Mouse (Mus musculus) forebrain, postnatal 0 days (tissue): ENCODE data around the gene Grik3. TPM values are rescaled to one million over a fixed set of nuclear protein-coding genes. Genes with fewer than 3 reads are reported as not detected.

Source experiments
- ATAC-seq: fragments of 200-750 bp; cut with Nextera tagmentation; 2 replicates; pipeline ENCODE4 v1.8.0; 2017; ENCODE audit warnings: mild to moderate bottlenecking, moderate library complexity
- DNase-seq: peaks from one replicate; pipeline ENCODE4 v3.0.0-alpha.2; 2015
- H3K27ac ChIP-seq: fragments of 300-500 bp; sonication (generic); 2 replicates; pipeline ENCODE4 v1.5.1; 2014; ENCODE audit warnings: low read depth, mild to moderate bottlenecking, antibody characterized with exemption, low read length, moderate library complexity, mixed read lengths
- H3K27me3 ChIP-seq: fragments of 300-500 bp; sonication (generic); 2 replicates; pipeline ENCODE4 v1.6.1; 2014; ENCODE audit warnings: mild to moderate bottlenecking, low read length, mixed read lengths; ENCODE audit not compliant: insufficient read depth
- H3K36me3 ChIP-seq: fragments of 300-500 bp; sonication (generic); 2 replicates; pipeline ENCODE4 v1.6.1; 2014; ENCODE audit warnings: mild to moderate bottlenecking, moderate library complexity; ENCODE audit not compliant: insufficient read depth
- H3K4me1 ChIP-seq: fragments of 300-500 bp; sonication (generic); 2 replicates; pipeline ENCODE4 v1.6.1; 2014; ENCODE audit warnings: antibody characterized with exemption; ENCODE audit not compliant: insufficient read depth
- H3K4me2 ChIP-seq: fragments of 300-500 bp; sonication (generic); 2 replicates; pipeline ENCODE4 v1.6.1; 2014; ENCODE audit warnings: low read depth, mild to moderate bottlenecking, moderate library complexity
- H3K4me3 ChIP-seq: fragments of 300-500 bp; sonication (generic); 2 replicates; pipeline ENCODE4 v1.5.1; 2014; ENCODE audit warnings: low read depth, low read length, mixed read lengths
- H3K9ac ChIP-seq: fragments of 300-500 bp; sonication (generic); 2 replicates; pipeline ENCODE4 v1.6.1; 2014; ENCODE audit warnings: mild to moderate bottlenecking
- H3K9me3 ChIP-seq: fragments of 300-500 bp; sonication (generic); 2 replicates; pipeline ENCODE4 v1.6.1; 2016; ENCODE audit warnings: low read length
- CTCF ChIP-seq: sonication (generic); IDR thresholded peaks from 2 replicates; pipeline ENCODE4 v1.5.1; 2016; ENCODE audit warnings: antibody characterized with exemption, control low read depth, low read depth
- WGBS: fragments of 180-500 bp; shearing (Covaris S2); extraction: QIAGEN DNeasy Blood & Tissue Kit; methylation state at CpG from one replicate; pipeline ENCODE4 v1.1.7; 2014; 5-methylcytosine and 5-hydroxymethylcytosine counted together
- polyA plus RNA-seq: library from polyadenylated mRNA; unstranded; fragments of >200 nt; fragmentation: Nextera tagmentation; extraction: Ambion mirVana; gene quantifications from 2 replicates; pipeline ENCODE4 v1.2.1, GENCODE M21; 2015
- total RNA-seq: library from RNA; depleted of rRNA; stranded (reverse); fragments of >200 nt; gene quantifications from 2 replicates; pipeline ENCODE4 v1.2.3, GENCODE M21; 2014

The Grik3 gene
- total and polyA plus RNA-seq, 2 experiments from 2014 or later = 4.3 to 23.1 TPM

DNA sequence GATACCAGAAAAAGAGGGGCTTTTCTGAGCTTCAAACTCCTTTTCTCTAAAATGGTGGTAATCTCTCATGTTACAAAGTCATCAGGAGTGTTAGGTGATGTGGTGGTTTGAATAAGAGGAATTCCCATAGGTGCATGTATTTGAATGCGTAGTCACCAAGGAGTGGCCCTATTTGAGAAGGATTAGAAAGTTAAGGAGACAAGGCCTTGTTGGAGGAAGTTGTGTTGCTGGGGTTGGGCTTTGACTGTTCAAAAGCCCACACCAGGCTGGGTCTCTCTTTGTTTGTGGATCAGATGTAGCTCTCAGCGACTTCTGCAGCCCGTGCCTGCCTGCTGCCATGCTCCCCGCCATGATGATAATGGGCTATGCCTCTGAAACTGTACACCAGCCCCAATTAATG is 34.8 kb downstream of the Grik3 start:
- ATAC-seq (no peak), DNase-seq (no peak)
- Histone ChIP-seq H3K9ac (no peak overlapping the region), H3K27me3 (no peaks in the 10 kb centered on the region), H3K4me1 (no peaks in the 10 kb centered on the region), H3K9me3 (no peaks in the 10 kb centered on the region), H3K27ac (no peak overlapping the region), H3K4me2 (no peak overlapping the region), H3K4me3 (no peak overlapping the region), H3K36me3 (no peaks in the 10 kb centered on the region)
- 62% methylated on average over 4 of the region's 4 CpGs for WGBS
- no peak for TF ChIP-seq CTCF

DNA sequence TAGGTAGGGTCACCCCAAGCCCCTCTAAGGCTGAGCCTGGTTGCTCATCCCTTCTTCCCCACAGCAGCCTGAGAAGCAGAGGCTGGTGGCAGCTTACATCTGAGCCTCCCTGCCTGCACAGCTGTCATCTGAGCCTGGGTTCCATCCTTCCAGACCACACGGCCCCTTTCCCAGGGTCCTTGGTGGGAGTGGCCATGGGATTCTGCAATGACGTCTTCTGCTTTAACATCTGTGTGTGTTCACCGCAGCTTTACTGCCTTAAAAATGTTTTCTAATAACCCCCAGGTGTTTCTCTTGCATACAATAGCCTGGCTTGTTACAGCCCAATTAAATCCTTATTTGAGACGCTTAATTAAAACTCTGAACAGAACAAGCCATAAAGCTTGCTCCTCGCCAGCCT is 35.9 kb downstream of the Grik3 start:
- 23% methylated on average over 5 of the region's 5 CpGs for WGBS
- Histone ChIP-seq H3K9me3 (no peaks in the 10 kb centered on the region), H3K4me3 (no peak overlapping the region)

DNA sequence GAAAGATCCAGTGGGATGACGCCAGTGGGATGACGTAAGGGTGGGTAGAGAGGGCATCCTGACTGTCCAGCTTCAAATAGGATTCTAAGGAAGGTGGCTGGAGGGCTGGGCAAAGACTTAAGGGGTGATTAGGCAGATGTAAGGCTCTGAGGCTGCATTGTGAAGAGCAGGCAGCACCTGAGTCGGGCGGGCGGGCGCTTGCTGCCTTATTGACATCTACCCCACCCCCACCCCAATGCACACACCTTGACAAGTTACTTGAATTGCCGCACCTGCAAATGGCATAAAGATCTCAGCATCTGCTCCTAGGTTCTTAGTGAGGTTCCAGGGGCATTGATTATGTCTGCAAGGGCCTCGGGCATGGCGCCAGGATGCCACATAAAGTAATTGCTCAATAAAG is 43.5 kb downstream of the Grik3 start:
- DNase-seq (no peak), ATAC-seq (no peak)
- no peaks in the 10 kb centered on the region for H3K27me3 ChIP-seq
- no peak overlapping the region for H3K4me3 ChIP-seq
- 38% methylated on average over 9 of the region's 9 CpGs for WGBS
- H3K36me3 ChIP-seq = no peaks in the 10 kb centered on the region
- H3K4me2 ChIP-seq = no peak overlapping the region
- peak overlapping the region; percentile 57 for H3K27ac ChIP-seq
- H3K4me1 ChIP-seq = peaks cover 4% of the 10 kb centered on the region; the same call in 1 of the 2 replicates
- H3K9ac ChIP-seq = no peak overlapping the region
- H3K9me3 ChIP-seq = no peaks in the 10 kb centered on the region
- no peak for TF ChIP-seq CTCF

More for the DNA sequence above, 35.9 kb downstream of the Grik3 start:
- H3K4me2 ChIP-seq = no peak overlapping the region
- no peak for TF ChIP-seq CTCF
- no peak overlapping the region for H3K27ac ChIP-seq
- DNase-seq = no peak
- no peak overlapping the region for H3K9ac ChIP-seq
- H3K27me3 ChIP-seq = no peaks in the 10 kb centered on the region
- no peak for ATAC-seq
- no peaks in the 10 kb centered on the region for H3K4me1 ChIP-seq
- no peaks in the 10 kb centered on the region for H3K36me3 ChIP-seq

DNA sequence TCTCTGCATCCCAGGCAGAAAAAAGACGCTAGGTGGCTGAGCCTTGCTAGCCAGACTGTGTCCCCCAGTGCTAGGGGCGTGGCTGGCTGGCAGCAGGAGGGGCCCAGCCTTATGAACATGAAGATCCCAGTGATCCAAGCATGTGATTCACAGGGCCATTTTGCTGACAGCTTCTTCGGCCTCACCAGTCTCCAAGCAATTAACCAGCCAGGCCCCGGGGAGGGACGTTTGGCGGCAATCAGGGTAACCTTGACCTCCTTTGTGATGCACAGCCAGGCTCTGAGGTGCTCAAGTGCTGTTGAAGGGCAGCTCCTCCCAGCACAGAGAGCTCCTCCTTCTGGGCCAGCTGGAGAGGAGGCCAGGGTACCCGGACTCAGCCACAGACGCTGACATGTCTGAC is 43.9 kb downstream of the Grik3 start:
- Histone ChIP-seq H3K27ac (peak overlapping the region; percentile 57), H3K9me3 (no peaks in the 10 kb centered on the region), H3K4me1 (peaks cover 4% of the 10 kb centered on the region; the same call in 1 of the 2 replicates), H3K4me3 (no peak overlapping the region), H3K9ac (no peak overlapping the region), H3K27me3 (no peaks in the 10 kb centered on the region), H3K4me2 (no peak overlapping the region), H3K36me3 (no peaks in the 10 kb centered on the region)
- ATAC-seq (peak; percentile 40), DNase-seq (peak; percentile 19)
- 7% methylated on average over 8 of the region's 8 CpGs for WGBS
- TF ChIP-seq CTCF = no peak

DNA sequence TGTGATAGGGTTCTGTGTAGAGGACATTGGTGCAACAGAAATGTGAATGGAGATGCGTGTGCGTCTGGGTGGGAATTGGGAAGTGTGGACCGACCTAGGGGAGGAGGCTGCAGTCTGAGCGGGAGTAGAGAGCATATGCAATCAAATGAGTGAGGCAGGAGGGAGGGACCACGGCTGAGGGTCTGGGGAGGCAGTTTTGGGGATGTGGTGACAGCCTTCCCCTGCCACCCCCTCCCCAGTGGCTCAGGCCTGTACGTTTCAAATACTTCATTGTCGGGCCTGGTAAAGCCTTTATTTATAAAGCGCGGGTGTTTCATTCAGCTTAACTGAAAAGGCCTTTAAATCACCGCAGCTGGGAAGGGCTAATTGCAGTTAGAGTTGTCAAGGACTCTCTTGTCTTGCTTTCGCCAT is 44.5 kb downstream of the Grik3 start:
- 5% methylated on average over 11 of the region's 11 CpGs for WGBS
- H3K27ac ChIP-seq = peak overlapping the region; percentile 57; the same call in 1 of the 2 replicates

DNA sequence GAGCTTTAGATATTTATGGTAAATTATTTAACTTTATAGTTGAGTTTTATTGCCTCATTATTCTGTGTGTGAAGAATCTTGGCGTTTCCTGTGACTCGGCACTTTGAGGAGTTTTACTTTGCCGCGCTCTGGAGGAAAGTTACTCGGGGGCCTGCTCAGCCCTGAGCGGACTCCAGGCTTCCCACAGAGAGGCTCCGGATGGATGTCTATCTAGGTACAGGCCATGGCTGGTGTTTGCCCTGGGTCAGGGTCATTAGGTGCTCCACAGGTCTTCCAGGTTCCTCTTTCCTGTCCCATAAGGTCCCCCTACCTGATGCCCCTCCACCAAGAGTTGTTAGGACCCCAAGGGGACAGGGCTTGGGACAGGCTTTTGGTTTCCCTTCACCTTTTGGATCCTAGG is 45.0 kb downstream of the Grik3 start:
- ATAC-seq = peak; percentile 34; the same call in 1 of the 2 replicates
- WGBS = 10% methylated on average over 7 of the region's 7 CpGs
- TF ChIP-seq CTCF = no peak
- no peak for DNase-seq
- Histone ChIP-seq H3K36me3 (no peaks in the 10 kb centered on the region), H3K27ac (no peak overlapping the region), H3K9me3 (no peaks in the 10 kb centered on the region), H3K4me2 (no peak overlapping the region), H3K9ac (no peak overlapping the region), H3K4me3 (no peak overlapping the region), H3K27me3 (no peaks in the 10 kb centered on the region), H3K4me1 (peaks cover 4% of the 10 kb centered on the region; the same call in 1 of the 2 replicates)

More for the DNA sequence above, 44.5 kb downstream of the Grik3 start:
- Histone ChIP-seq H3K4me3 (no peak overlapping the region), H3K36me3 (no peaks in the 10 kb centered on the region), H3K27me3 (no peaks in the 10 kb centered on the region), H3K9me3 (no peaks in the 10 kb centered on the region), H3K4me2 (no peak overlapping the region), H3K9ac (no peak overlapping the region), H3K4me1 (peaks cover 4% of the 10 kb centered on the region; the same call in 1 of the 2 replicates)
- DNase-seq = peak; percentile 51
- no peak for TF ChIP-seq CTCF
- ATAC-seq = peak; percentile 87

DNA sequence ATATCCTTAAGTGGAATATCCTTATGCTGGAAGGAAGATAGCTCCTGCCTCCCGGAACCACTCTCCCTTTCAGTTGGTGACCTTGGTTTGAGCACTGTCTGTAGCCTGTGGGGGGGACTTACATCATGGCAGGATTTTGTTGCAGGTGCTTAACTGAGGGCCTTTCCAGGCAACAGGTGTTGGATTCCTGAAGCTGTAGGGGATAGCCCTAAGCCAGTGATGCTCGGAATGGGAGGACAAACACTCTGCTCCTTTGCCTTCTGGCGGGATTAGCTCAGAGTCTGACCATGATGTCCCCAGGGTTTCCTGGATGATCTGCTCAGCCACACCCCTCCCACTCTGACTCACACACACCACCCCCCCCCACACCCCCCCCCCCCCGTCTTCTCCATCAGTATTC is 45.5 kb downstream of the Grik3 start:
- ATAC-seq = no peak
- no peak overlapping the region for H3K27ac ChIP-seq

More for the DNA sequence above, 45.5 kb downstream of the Grik3 start:
- Histone ChIP-seq H3K9ac (no peak overlapping the region), H3K4me2 (no peak overlapping the region), H3K4me3 (no peak overlapping the region), H3K4me1 (peaks cover 4% of the 10 kb centered on the region; the same call in 1 of the 2 replicates), H3K9me3 (no peaks in the 10 kb centered on the region), H3K36me3 (no peaks in the 10 kb centered on the region), H3K27me3 (no peaks in the 10 kb centered on the region)
- no peak for DNase-seq
- no peak for TF ChIP-seq CTCF
- WGBS = 40% methylated on average over 4 of the region's 4 CpGs
